Mouse (Mus musculus): ENCODE data around the gene Sin3b. TPM values are rescaled to one million over a fixed set of nuclear protein-coding genes. Genes with fewer than 3 reads are reported as not detected.
"Not testable (repeated sequence)": the region's sequence is repeated elsewhere in the genome, so short reads cannot be mapped to it uniquely, and the experiment has no call there.

Gene Sin3b
- polyA plus RNA-seq, 1 experiment from 2014 or later: 172 TPM

- H3K4me2 ChIP-seq (replicated peaks; ENCODE audit: low read depth): no peak overlapping the region
- H3K36me3 ChIP-seq (ENCODE audit: control insufficient read depth, insufficient read depth): no peaks in the 10 kb centered on the region
- no peaks in the 10 kb centered on the region for H3K27me3 ChIP-seq (replicated peaks; ENCODE audit: control insufficient read depth, insufficient read depth, low read length)
- 78% methylated on average over 4 of the region's 4 CpGs for WGBS
- H3K27ac ChIP-seq (ENCODE audit: low read depth, low read length): no peak overlapping the region
- TF ChIP-seq CTCF (IDR thresholded peaks at IDR 0.05; ENCODE audit: low read depth): no peak
- no peaks in the 10 kb centered on the region for H3K4me1 ChIP-seq (replicated peaks; ENCODE audit: control insufficient read depth, insufficient read depth, low read length)
- no peaks in the 10 kb centered on the region for H3K9me3 ChIP-seq (ENCODE audit: control insufficient read depth)
- ATAC-seq: no peak
- no peak overlapping the region for H3K4me3 ChIP-seq (ENCODE audit: low read depth, low read length)
- no peak overlapping the region for H3K9ac ChIP-seq (ENCODE audit: low read depth, low read length)
Measured at GRCm38 (mm10) chr8:72682051-72682687, 40.9 kb upstream of the Sin3b start.

- peak; percentile 61 for ATAC-seq
- Histone ChIP-seq H3K4me1 (replicated peaks; ENCODE audit: control insufficient read depth, insufficient read depth, low read length) (no peaks in the 10 kb centered on the region), H3K27ac (ENCODE audit: low read depth, low read length) (no peak overlapping the region), H3K4me2 (replicated peaks; ENCODE audit: low read depth) (no peak overlapping the region), H3K36me3 (ENCODE audit: control insufficient read depth, insufficient read depth) (no peaks in the 10 kb centered on the region), H3K9ac (ENCODE audit: low read depth, low read length) (no peak overlapping the region), H3K9me3 (ENCODE audit: control insufficient read depth) (no peaks in the 10 kb centered on the region), H3K4me3 (ENCODE audit: low read depth, low read length) (no peak overlapping the region), H3K27me3 (replicated peaks; ENCODE audit: control insufficient read depth, insufficient read depth, low read length) (no peaks in the 10 kb centered on the region)
- no peak for TF ChIP-seq CTCF (IDR thresholded peaks at IDR 0.05; ENCODE audit: low read depth)
- 26% methylated on average over 2 of the region's 2 CpGs for WGBS
Measured at GRCm38 (mm10) chr8:72683010-72683521, 40.0 kb upstream of the Sin3b start.

- H3K4me3 ChIP-seq (ENCODE audit: low read depth, low read length); H3K9me3 ChIP-seq (ENCODE audit: control insufficient read depth); H3K4me2 ChIP-seq (replicated peaks; ENCODE audit: low read depth); H3K4me1 ChIP-seq (replicated peaks; ENCODE audit: control insufficient read depth, insufficient read depth, low read length); H3K36me3 ChIP-seq (ENCODE audit: control insufficient read depth, insufficient read depth); H3K27ac ChIP-seq (ENCODE audit: low read depth, low read length); ATAC-seq; H3K9ac ChIP-seq (ENCODE audit: low read depth, low read length); H3K27me3 ChIP-seq (replicated peaks; ENCODE audit: control insufficient read depth, insufficient read depth, low read length): not testable (repeated sequence)
- 83% methylated on average over 5 of the region's 5 CpGs for WGBS
Measured at GRCm38 (mm10) chr8:72683572-72684099, 39.4 kb upstream of the Sin3b start.

- Histone ChIP-seq H3K4me1 (replicated peaks; ENCODE audit: control insufficient read depth, insufficient read depth, low read length) (no peaks in the 10 kb centered on the region), H3K4me2 (replicated peaks; ENCODE audit: low read depth) (no peak overlapping the region), H3K4me3 (ENCODE audit: low read depth, low read length) (no peak overlapping the region), H3K9me3 (ENCODE audit: control insufficient read depth) (no peaks in the 10 kb centered on the region), H3K27me3 (replicated peaks; ENCODE audit: control insufficient read depth, insufficient read depth, low read length) (no peaks in the 10 kb centered on the region), H3K27ac (ENCODE audit: low read depth, low read length) (no peak overlapping the region), H3K9ac (ENCODE audit: low read depth, low read length) (no peak overlapping the region), H3K36me3 (ENCODE audit: control insufficient read depth, insufficient read depth) (no peaks in the 10 kb centered on the region)
- WGBS: 95% methylated on average over 2 of the region's 2 CpGs
- ATAC-seq: no peak
- no peak for TF ChIP-seq CTCF (IDR thresholded peaks at IDR 0.05; ENCODE audit: low read depth)
Measured at GRCm38 (mm10) chr8:72698349-72698926, 24.6 kb upstream of the Sin3b start.

GRCm38 (mm10) chr8:72712569-72712968 is 10.5 kb upstream of the Sin3b start:
- Histone ChIP-seq H3K27ac (ENCODE audit: low read depth, low read length) (no peak overlapping the region), H3K27me3 (replicated peaks; ENCODE audit: control insufficient read depth, insufficient read depth, low read length) (no peaks in the 10 kb centered on the region), H3K36me3 (ENCODE audit: control insufficient read depth, insufficient read depth) (no peaks in the 10 kb centered on the region), H3K4me3 (ENCODE audit: low read depth, low read length) (no peak overlapping the region), H3K4me1 (replicated peaks; ENCODE audit: control insufficient read depth, insufficient read depth, low read length) (no peaks in the 10 kb centered on the region), H3K9ac (ENCODE audit: low read depth, low read length) (no peak overlapping the region), H3K9me3 (ENCODE audit: control insufficient read depth) (no peaks in the 10 kb centered on the region), H3K4me2 (replicated peaks; ENCODE audit: low read depth) (no peak overlapping the region)
- no peak for ATAC-seq
- WGBS: 62% methylated on average over 6 of the region's 6 CpGs
- TF ChIP-seq CTCF (IDR thresholded peaks at IDR 0.05; ENCODE audit: low read depth): no peak

GRCm38 (mm10) chr8:72716594-72716993 is 6.5 kb upstream of the Sin3b start:
- no peak overlapping the region for H3K4me2 ChIP-seq (replicated peaks; ENCODE audit: low read depth)
- no peak overlapping the region for H3K27ac ChIP-seq (ENCODE audit: low read depth, low read length)
- no peak for TF ChIP-seq CTCF (IDR thresholded peaks at IDR 0.05; ENCODE audit: low read depth)
- no peaks in the 10 kb centered on the region for H3K4me1 ChIP-seq (replicated peaks; ENCODE audit: control insufficient read depth, insufficient read depth, low read length)
- no peak overlapping the region for H3K4me3 ChIP-seq (ENCODE audit: low read depth, low read length)
- ATAC-seq: no peak
- H3K9ac ChIP-seq (ENCODE audit: low read depth, low read length): no peak overlapping the region
- H3K9me3 ChIP-seq (ENCODE audit: control insufficient read depth): no peaks in the 10 kb centered on the region
- 72% methylated on average over 5 of the region's 5 CpGs for WGBS
- H3K27me3 ChIP-seq (replicated peaks; ENCODE audit: control insufficient read depth, insufficient read depth, low read length): no peaks in the 10 kb centered on the region
- H3K36me3 ChIP-seq (ENCODE audit: control insufficient read depth, insufficient read depth): no peaks in the 10 kb centered on the region
